Mouse (Mus musculus): ENCODE results near the gene Cx3cl1.

GRCm38 (mm10) chr8:94734735-94735350 lies 37.0 kb upstream of the Cx3cl1 start:
- TF ChIP-seq GATA1 (IDR thresholded peaks at IDR 0.05; ENCODE audit: borderline replicate concordance, low read length) (no peak), CTCF (IDR thresholded peaks at IDR 0.05; ENCODE audit: low read depth, low read length) (no peak), POLR2AphosphoS5 (IDR thresholded peaks at IDR 0.05; ENCODE audit: insufficient replicate concordance, low read depth, low read length) (no peak), GATA2 (IDR thresholded peaks at IDR 0.05; ENCODE audit: borderline replicate concordance, low read depth, low read length) (no peak), TAL1 (conservative IDR thresholded peaks at IDR 0.05; ENCODE audit: low read depth, low read length) (no peak)
